Mouse (Mus musculus): Measurements from ENCODE around the gene Mrps10. TPM values are rescaled to one million over a fixed set of nuclear protein-coding genes. Genes with fewer than 3 reads are reported as not detected.

Mrps10 gene
- total RNA-seq, 1 experiment from 2014 or later: 29.4 TPM

DNA sequence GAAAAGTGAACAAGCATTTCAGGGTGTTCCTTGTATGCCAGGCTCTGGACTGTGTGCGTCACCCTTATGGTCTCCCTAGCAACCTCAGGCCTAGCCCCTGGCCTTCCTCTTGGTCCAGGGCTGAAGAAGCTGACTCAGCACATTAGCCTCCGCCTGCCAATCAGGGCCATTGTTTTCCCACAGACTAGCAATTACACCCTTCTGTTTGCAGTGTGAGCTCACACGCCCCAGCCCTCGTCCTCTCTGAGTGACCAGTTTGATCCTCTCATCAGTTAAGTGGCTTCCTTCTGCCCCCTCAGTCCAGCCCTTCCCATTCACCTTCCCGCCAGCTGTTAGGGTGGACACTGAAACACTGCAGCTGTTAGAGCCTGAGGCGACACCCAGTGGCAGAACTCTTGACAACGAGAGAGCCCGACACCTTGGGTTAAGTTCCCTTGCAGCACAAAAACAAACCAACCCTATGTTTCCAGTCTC lies 60.2 kb downstream of the Mrps10 start:
- ATAC-seq (ENCODE audit: extremely low read depth, insufficient number of reproducible peaks, low FRiP score, poor library complexity, severe bottlenecking): no peak

DNA sequence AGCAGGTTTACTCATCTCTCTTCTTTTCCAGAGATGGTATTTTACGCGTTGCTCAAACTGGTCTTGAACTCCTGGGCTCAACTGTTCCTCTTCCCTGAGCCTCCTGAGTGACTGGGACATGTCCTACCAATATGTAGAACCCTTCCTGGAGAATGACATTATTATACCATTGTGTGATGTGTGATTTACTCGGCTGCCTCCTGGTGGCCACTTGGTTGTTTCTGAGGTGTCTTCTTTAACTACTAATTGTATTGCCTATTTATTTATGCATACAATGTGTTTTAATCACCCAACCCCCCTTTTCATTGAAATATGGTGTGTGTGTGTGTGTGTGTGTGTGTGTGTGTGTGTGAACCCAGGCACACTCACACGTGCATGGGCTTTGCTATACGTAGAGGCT lies 62.1 kb downstream of the Mrps10 start:
- no peak for ATAC-seq (ENCODE audit: extremely low read depth, insufficient number of reproducible peaks, low FRiP score, poor library complexity, severe bottlenecking)

Other genes starting within 250 kb of the Mrps10 start
- 1.7 TPM in 2 replicates for gene Guca1b, start 16.5 kb downstream of the Mrps10 start, total RNA-seq (2017)
- gene Guca1a, start 31.7 kb downstream of the Mrps10 start, total RNA-seq (2017): not detected in 2 replicates
- 1.4 and 1.7 TPM in 2 replicates for gene AI661453, start 67.7 kb downstream of the Mrps10 start, total RNA-seq (2017)
- not detected in 2 replicates for gene 1700001C19Rik, start 68.5 kb downstream of the Mrps10 start, total RNA-seq (2017)
- gene Taf8, start 133.4 kb downstream of the Mrps10 start, total RNA-seq (2017): 78.6 and 83.3 TPM in 2 replicates
- 215 and 232 TPM in 2 replicates for gene Ccnd3, start 136.2 kb downstream of the Mrps10 start, total RNA-seq (2017)
- 6.3 and 6.4 TPM in 2 replicates for gene Bysl, start 242.6 kb downstream of the Mrps10 start, total RNA-seq (2017)
- 48.5 and 57.4 TPM in 2 replicates for gene Med20, start 242.7 kb downstream of the Mrps10 start, total RNA-seq (2017)
- gene Gm20517, start 242.7 kb downstream of the Mrps10 start, total RNA-seq (2017): 2.5 and 3.3 TPM in 2 replicates

Measured in neutrophil, adult 5-6 weeks (primary cell).